ENCODE assay signal across 12 mouse cellular contexts in the genomic region with DNA sequence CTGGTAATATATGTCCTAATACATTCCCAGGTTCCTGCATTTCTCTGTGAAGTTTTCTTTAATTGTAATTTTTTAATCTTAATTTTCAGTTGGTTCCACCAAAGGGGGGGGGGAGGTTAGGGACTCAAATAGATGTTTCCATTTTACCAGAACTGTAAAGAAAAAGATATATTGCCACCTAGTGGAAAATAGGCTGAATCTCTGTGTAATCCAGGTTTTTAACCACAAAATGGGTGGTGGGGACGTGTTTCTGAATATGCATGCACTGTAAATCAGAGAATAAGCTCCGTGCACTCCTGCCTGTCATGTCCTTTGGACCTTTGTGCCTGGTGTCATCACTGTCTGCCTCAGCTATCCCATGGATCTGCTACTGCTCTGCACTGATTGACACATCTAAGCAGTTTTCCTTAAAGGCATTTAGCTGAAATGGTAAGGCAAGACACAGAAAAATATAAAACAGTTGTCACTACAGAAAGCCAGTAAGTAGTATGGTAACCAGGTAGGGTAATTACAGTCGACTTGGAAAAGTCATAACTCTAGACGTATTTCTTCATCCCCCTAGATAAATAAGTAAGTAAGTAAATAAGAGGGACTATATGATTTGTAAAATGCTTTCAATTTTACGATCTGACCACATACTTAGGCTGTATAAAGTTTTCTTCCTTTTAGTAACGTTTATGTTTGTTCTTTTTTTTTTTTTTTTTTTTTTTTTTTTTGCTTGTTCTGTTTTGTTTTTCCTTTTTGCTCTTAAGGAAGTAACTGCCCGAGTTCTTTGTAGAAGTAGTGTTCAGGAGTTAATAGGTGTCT. TPM values are rescaled to one million over a fixed set of nuclear protein-coding genes. Genes with fewer than 3 reads are reported as not detected.
A peak's percentile ranks its signal among the peaks of the same experiment; 100 is the strongest.
DNase-seq lines count a peak whose midpoint lies in the region; ATAC-seq and TF ChIP-seq lines count a peak whose summit lies in the region.
"Had no signal": no experiment of that assay in that cellular context is flagged by ENCODE, and none has a peak within 500 bp of the region (broad histone marks: within the 10 kb centered on the region; RNA-seq: fewer than 3 reads in every experiment).

No protein-coding gene starts in this region.

- H3K27me3 ChIP-seq in hindbrain, embryonic 11.5 days (ENCODE audit: control insufficient read depth, insufficient read depth, low read length), result no peaks in the 10 kb centered on the region
- H3K27me3 ChIP-seq in hindbrain, embryonic 10.5 days (ENCODE audit: insufficient read depth, poor library complexity, severe bottlenecking), result no peaks in the 10 kb centered on the region
- peaks cover 5% of the 10 kb centered on the region; the same call in 1 of the 2 replicates for H3K27me3 ChIP-seq in neural tube, embryonic 12.5 days (replicated peaks)

- no peak for TF ChIP-seq POLR2A in cortical plate, adult 2 months (IDR thresholded peaks at IDR 0.05; ENCODE audit: extremely low read depth, insufficient read depth, low read length)

- 72% methylated on average over 7 of the region's 7 CpGs for WGBS in hindbrain, embryonic 11.5 days
- 69% methylated on average over 7 of the region's 7 CpGs for WGBS in hindbrain, embryonic 10.5 days
- 60% methylated on average over 7 of the region's 7 CpGs for WGBS in neural tube, embryonic 12.5 days

- 0 out of 2 replicates have a peak, but pooled peaks have one; percentile 24 for TF ChIP-seq CTCF in cortical plate, adult 2 months (IDR thresholded peaks at IDR 0.05; ENCODE audit: extremely low read depth, insufficient read depth, low read length)

- ATAC-seq in hindbrain, embryonic 11.5 days (ENCODE audit: low FRiP score), result peak; percentile 38; the same call in 1 of the 2 replicates
- 0 out of 2 replicates have a peak, but pooled peaks have one; percentile 37 for ATAC-seq in neural tube, embryonic 12.5 days (ENCODE audit: low FRiP score, low read depth)

- H3K4me1 ChIP-seq in hindbrain, embryonic 11.5 days (replicated peaks; ENCODE audit: control insufficient read depth, insufficient read depth, low read length), result no peaks in the 10 kb centered on the region
- no peaks in the 10 kb centered on the region for H3K4me1 ChIP-seq in hindbrain, embryonic 10.5 days (replicated peaks)
- H3K4me1 ChIP-seq in neural tube, embryonic 12.5 days, result no peaks in the 10 kb centered on the region
- H3K4me1 ChIP-seq in cortical plate, adult 2 months (ENCODE audit: control insufficient read depth, insufficient read depth, low read length), result no peaks in the 10 kb centered on the region
- H3K4me1 ChIP-seq: heart, embryonic 13.5 days had no signal

- H3K9me3 ChIP-seq in hindbrain, embryonic 11.5 days (ENCODE audit: control insufficient read depth, low read length), result no peaks in the 10 kb centered on the region
- H3K9me3 ChIP-seq in hindbrain, embryonic 10.5 days, result no peaks in the 10 kb centered on the region
- no peaks in the 10 kb centered on the region for H3K9me3 ChIP-seq in neural tube, embryonic 12.5 days
- H3K9me3 ChIP-seq: heart, embryonic 13.5 days had no signal

- H3K4me2 ChIP-seq in hindbrain, embryonic 11.5 days (replicated peaks; ENCODE audit: low read depth, low read length), result no peak overlapping the region
- no peak overlapping the region for H3K4me2 ChIP-seq in neural tube, embryonic 12.5 days (replicated peaks)
- H3K4me2 ChIP-seq: heart, embryonic 13.5 days had no signal

- peak; percentile 27 for DNase-seq in hindbrain, embryonic 11.5 days (ENCODE audit: low spot score)
- no peak for DNase-seq in hindbrain, embryonic 10.5 days (ENCODE audit: low spot score)
- DNase-seq in neural tube, embryonic 10.5 days (ENCODE audit: extremely low spot score, low spot score), result no peak
- DNase-seq in B cell, adult 2 months, result no peak
- DNase-seq in urinary bladder, postnatal 10 days (ENCODE audit: low spot score), result no peak
- DNase-seq: adrenal gland, postnatal 36 days; kidney, adult 2 months; layer of hippocampus, adult 9-11 months had no signal

- no peak overlapping the region for H3K27ac ChIP-seq in hindbrain, embryonic 11.5 days (ENCODE audit: low read depth, low read length)
- no peak overlapping the region for H3K27ac ChIP-seq in hindbrain, embryonic 10.5 days
- H3K27ac ChIP-seq in neural tube, embryonic 12.5 days, result no peak overlapping the region
- H3K27ac ChIP-seq in cortical plate, adult 2 months (ENCODE audit: insufficient read depth, low read length), result no peak overlapping the region
- H3K27ac ChIP-seq: heart, embryonic 13.5 days had no signal

- H3K9ac ChIP-seq in hindbrain, embryonic 11.5 days (ENCODE audit: low read depth, low read length), result no peak overlapping the region
- H3K9ac ChIP-seq in neural tube, embryonic 12.5 days, result no peak overlapping the region
- H3K9ac ChIP-seq: heart, embryonic 13.5 days had no signal

- no peaks in the 10 kb centered on the region for H3K36me3 ChIP-seq in hindbrain, embryonic 11.5 days (ENCODE audit: control insufficient read depth, insufficient read depth, low read length)
- H3K36me3 ChIP-seq in hindbrain, embryonic 10.5 days, result no peaks in the 10 kb centered on the region
- no peaks in the 10 kb centered on the region for H3K36me3 ChIP-seq in neural tube, embryonic 12.5 days
- H3K36me3 ChIP-seq: heart, embryonic 13.5 days had no signal

- H3K4me3 ChIP-seq in hindbrain, embryonic 11.5 days (ENCODE audit: low read depth, low read length), result no peak overlapping the region
- H3K4me3 ChIP-seq in hindbrain, embryonic 10.5 days, result no peak overlapping the region
- no peak overlapping the region for H3K4me3 ChIP-seq in neural tube, embryonic 12.5 days
- no peak overlapping the region for H3K4me3 ChIP-seq in cortical plate, adult 2 months (ENCODE audit: insufficient read depth, low read length)
- H3K4me3 ChIP-seq: heart, embryonic 13.5 days had no signal

RNA-seq across cellular contexts. Expression of gene Prdm8, which starts 31.6 kb away (rescaled TPM):
- 2.8 and 2.9 TPM in 2 replicates for polyA plus RNA-seq in hindbrain, embryonic 11.5 days (2014; fragmentation: Nextera tagmentation; extraction: Ambion mirVana)
- 0.45 and 0.92 TPM in 2 replicates for polyA plus RNA-seq in hindbrain, embryonic 10.5 days (2016; fragmentation: Nextera tagmentation; extraction: Ambion mirVana)
- 5.2 and 6.0 TPM in 2 replicates for polyA plus RNA-seq in neural tube, embryonic 12.5 days (2016; fragmentation: Nextera tagmentation; extraction: Ambion mirVana)
- polyA plus RNA-seq in cortical plate, adult 2 months (2012; rRNA removed), result 19.9 and 23.2 TPM in 2 replicates
- polyA plus RNA-seq: liver, adult 2 months had no signal

RNA-seq across cellular contexts. Expression of gene Fgf5, which starts 55.4 kb away (rescaled TPM):
- 0.76 and 1.5 TPM in 2 replicates for polyA plus RNA-seq in hindbrain, embryonic 11.5 days (2014; fragmentation: Nextera tagmentation; extraction: Ambion mirVana)
- 0.29 and 0.31 TPM in 2 replicates for polyA plus RNA-seq in hindbrain, embryonic 10.5 days (2016; fragmentation: Nextera tagmentation; extraction: Ambion mirVana)
- 1.5 and 1.7 TPM in 2 replicates for polyA plus RNA-seq in neural tube, embryonic 12.5 days (2016; fragmentation: Nextera tagmentation; extraction: Ambion mirVana)
- 2.1 and 2.9 TPM in 2 replicates for polyA plus RNA-seq in cortical plate, adult 2 months (2012; rRNA removed)
- polyA plus RNA-seq: kidney, adult 2 months; liver, adult 2 months had no signal
